In the genomic region with DNA sequence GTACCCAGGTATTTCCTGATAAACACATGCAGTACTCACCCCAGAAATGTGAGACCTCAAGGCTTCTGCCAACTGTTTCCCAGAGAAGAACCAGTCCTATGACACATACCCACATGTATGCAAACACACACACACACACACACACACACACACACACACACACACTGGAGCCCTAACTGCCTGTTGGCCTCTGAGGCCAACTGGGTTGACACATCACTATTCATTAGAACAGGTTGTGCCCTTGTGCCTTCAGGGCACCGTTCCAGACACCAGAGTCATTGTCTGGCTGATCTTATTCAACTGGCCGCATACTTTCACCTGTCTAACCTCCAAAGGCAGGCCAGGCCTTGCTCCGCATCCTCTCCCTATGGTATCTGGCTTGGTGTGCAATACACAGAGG, we compare ENCODE assay signal across 24 mouse cellular contexts. TPM values are rescaled to one million over a fixed set of nuclear protein-coding genes. Genes with fewer than 3 reads are reported as not detected.
DNase-seq lines count a peak whose midpoint lies in the region; ATAC-seq and TF ChIP-seq lines count a peak whose summit lies in the region.
"Had no signal": no experiment of that assay in that cellular context is flagged by ENCODE, and none has a peak within 500 bp of the region (broad histone marks: within the 10 kb centered on the region; RNA-seq: fewer than 3 reads in every experiment).

No protein-coding gene starts in this region.

- H3K9ac ChIP-seq in liver, embryonic 11.5 days (ENCODE audit: low read depth, low read length) = peak overlapping the region; percentile 46; the same call in 1 of the 2 replicates
- H3K9ac ChIP-seq in liver, embryonic 12.5 days = no peak overlapping the region
- H3K9ac ChIP-seq in forebrain, postnatal 0 days = no peak overlapping the region
- H3K9ac ChIP-seq: embryonic facial prominence, embryonic 15.5 days; heart, embryonic 12.5 days; limb, embryonic 12.5 days; neural tube, embryonic 12.5 days had no signal

- WGBS in liver, embryonic 11.5 days = 85% methylated on average over 3 of the region's 3 CpGs
- 79% methylated on average over 3 of the region's 3 CpGs for WGBS in liver, embryonic 12.5 days (ENCODE audit: insufficient replicate concordance)
- 71% methylated on average over 3 of the region's 3 CpGs for WGBS in forebrain, postnatal 0 days

- peak overlapping the region; percentile 28; the same call in 1 of the 2 replicates for H3K27ac ChIP-seq in liver, embryonic 11.5 days (ENCODE audit: low read depth, low read length)
- H3K27ac ChIP-seq in liver, embryonic 12.5 days = peak overlapping the region; percentile 66
- H3K27ac ChIP-seq in forebrain, postnatal 0 days (ENCODE audit: low read depth, low read length) = no peak overlapping the region
- H3K27ac ChIP-seq: embryonic facial prominence, embryonic 15.5 days; hindbrain, postnatal 0 days; limb, embryonic 12.5 days; neural tube, embryonic 12.5 days had no signal

- H3K4me2 ChIP-seq in liver, embryonic 11.5 days = peak overlapping the region; percentile 55; the same call in 1 of the 2 replicates
- peak overlapping the region; percentile 61 for H3K4me2 ChIP-seq in liver, embryonic 12.5 days
- H3K4me2 ChIP-seq in forebrain, postnatal 0 days (ENCODE audit: low read depth) = no peak overlapping the region
- H3K4me2 ChIP-seq: embryonic facial prominence, embryonic 15.5 days; heart, embryonic 12.5 days; limb, embryonic 12.5 days; neural tube, embryonic 12.5 days had no signal

- H3K9me3 ChIP-seq in liver, embryonic 11.5 days (ENCODE audit: control insufficient read depth, low read length) = no peaks in the 10 kb centered on the region
- peaks cover 5% of the 10 kb centered on the region for H3K9me3 ChIP-seq in liver, embryonic 12.5 days (replicated peaks)
- H3K9me3 ChIP-seq in forebrain, postnatal 0 days (ENCODE audit: low read length) = no peaks in the 10 kb centered on the region
- H3K9me3 ChIP-seq: embryonic facial prominence, embryonic 15.5 days had no signal

- H3K4me3 ChIP-seq in liver, embryonic 11.5 days (ENCODE audit: low read depth, low read length) = no peak overlapping the region
- H3K4me3 ChIP-seq in liver, embryonic 12.5 days = no peak overlapping the region
- no peak overlapping the region for H3K4me3 ChIP-seq in forebrain, postnatal 0 days (ENCODE audit: low read depth, low read length)
- H3K4me3 ChIP-seq: embryonic facial prominence, embryonic 15.5 days; heart, embryonic 12.5 days; limb, embryonic 12.5 days; neural tube, embryonic 12.5 days had no signal

- no peaks in the 10 kb centered on the region for H3K27me3 ChIP-seq in liver, embryonic 11.5 days (replicated peaks; ENCODE audit: control insufficient read depth, insufficient read depth, low read length)
- H3K27me3 ChIP-seq in liver, embryonic 12.5 days (replicated peaks) = peaks cover 19% of the 10 kb centered on the region
- H3K27me3 ChIP-seq in forebrain, postnatal 0 days (ENCODE audit: insufficient read depth, low read length) = no peaks in the 10 kb centered on the region
- H3K27me3 ChIP-seq: embryonic facial prominence, embryonic 15.5 days; heart, embryonic 12.5 days; limb, embryonic 12.5 days; neural tube, embryonic 12.5 days had no signal

- H3K4me1 ChIP-seq in liver, embryonic 11.5 days (replicated peaks; ENCODE audit: control insufficient read depth, insufficient read depth, low read length) = peaks cover 18% of the 10 kb centered on the region
- H3K4me1 ChIP-seq in liver, embryonic 12.5 days = peaks cover 32% of the 10 kb centered on the region
- peaks cover 3% of the 10 kb centered on the region; the same call in 1 of the 2 replicates for H3K4me1 ChIP-seq in forebrain, postnatal 0 days (ENCODE audit: insufficient read depth)
- H3K4me1 ChIP-seq: neural tube, embryonic 12.5 days had no signal

- DNase-seq in adrenal gland, postnatal 14 days = peak; percentile 50
- DNase-seq in adrenal gland, postnatal 10 days = no peak
- no peak for DNase-seq in liver, embryonic 11.5 days (ENCODE audit: low spot score)
- no peak for DNase-seq in liver
- DNase-seq in MN1 (ENCODE audit: low spot score) = no peak
- no peak for DNase-seq in forebrain, postnatal 0 days
- DNase-seq: cerebellum, adult 2 months; cerebellum, postnatal 25 days; embryo, embryonic 11 days; heart, postnatal 14 days; kidney, adult 9 months; kidney, postnatal 14 days; lung, adult 2 months; midbrain, embryonic 14.5 days; right cerebral cortex, postnatal 14 days; thymus, postnatal 14 days had no signal

- H3K36me3 ChIP-seq in liver, embryonic 11.5 days (ENCODE audit: control insufficient read depth, insufficient read depth, low read length) = no peaks in the 10 kb centered on the region
- H3K36me3 ChIP-seq in liver, embryonic 12.5 days = no peaks in the 10 kb centered on the region
- no peaks in the 10 kb centered on the region for H3K36me3 ChIP-seq in forebrain, postnatal 0 days (ENCODE audit: insufficient read depth)
- H3K36me3 ChIP-seq: embryonic facial prominence, embryonic 15.5 days; heart, embryonic 12.5 days; limb, embryonic 12.5 days; neural tube, embryonic 12.5 days had no signal

- no peak for ATAC-seq in liver, embryonic 11.5 days (replicated peaks; ENCODE audit: low FRiP score)
- ATAC-seq in liver, embryonic 12.5 days = no peak
- no peak for ATAC-seq in forebrain, postnatal 0 days
- ATAC-seq: forebrain, embryonic 16.5 days; hindbrain, postnatal 0 days; intestine, embryonic 16.5 days had no signal

- TF ChIP-seq CTCF in forebrain, postnatal 0 days (IDR thresholded peaks at IDR 0.05; ENCODE audit: low read depth) = no peak

RNA-seq across cellular contexts. Expression of gene Rpl29, which starts 17.0 kb away (rescaled TPM):
- total RNA-seq in adrenal gland, postnatal 14 days (2021) = 490 and 599 TPM in 2 replicates
- 100 to 1,000 TPM; 485 to 490 TPM for total RNA-seq in adrenal gland, postnatal 10 days (2021)
- 1,192 and 1,256 TPM in 2 replicates for polyA plus RNA-seq in liver, embryonic 11.5 days (2014; fragmentation: Nextera tagmentation; extraction: Ambion mirVana)
- 870 and 914 TPM in 2 replicates for polyA plus RNA-seq in liver, embryonic 12.5 days (2016; fragmentation: Nextera tagmentation; extraction: Ambion mirVana)
- 890 and 984 TPM in 2 replicates for total RNA-seq in forebrain, postnatal 0 days (2014; rRNA removed)
- polyA plus RNA-seq in forebrain, postnatal 0 days (2015; fragmentation: Nextera tagmentation; extraction: Ambion mirVana) = 678 and 804 TPM in 2 replicates

RNA-seq across cellular contexts. Expression of gene Acy1, which starts 25.9 kb away (rescaled TPM):
- total RNA-seq in adrenal gland, postnatal 14 days (2021) = 14.2 and 20.2 TPM in 2 replicates
- total RNA-seq in adrenal gland, postnatal 10 days (2021) = 10 to 100 TPM; 21.3 to 23.1 TPM
- 51.1 and 52.3 TPM in 2 replicates for polyA plus RNA-seq in liver, embryonic 11.5 days (2014; fragmentation: Nextera tagmentation; extraction: Ambion mirVana)
- 34.0 and 35.2 TPM in 2 replicates for polyA plus RNA-seq in liver, embryonic 12.5 days (2016; fragmentation: Nextera tagmentation; extraction: Ambion mirVana)
- 12.9 and 18.1 TPM in 2 replicates for total RNA-seq in forebrain, postnatal 0 days (2014; rRNA removed)
- 20.5 and 21.0 TPM in 2 replicates for polyA plus RNA-seq in forebrain, postnatal 0 days (2015; fragmentation: Nextera tagmentation; extraction: Ambion mirVana)

RNA-seq across cellular contexts. Expression of gene Abhd14b, which starts 35.0 kb away (rescaled TPM):
- 23.6 and 33.1 TPM in 2 replicates for total RNA-seq in adrenal gland, postnatal 14 days (2021)
- total RNA-seq in adrenal gland, postnatal 10 days (2021) = 10 to 100 TPM; 30.7 to 32.6 TPM
- 19.5 and 19.7 TPM in 2 replicates for polyA plus RNA-seq in liver, embryonic 11.5 days (2014; fragmentation: Nextera tagmentation; extraction: Ambion mirVana)
- 14.5 and 15.2 TPM in 2 replicates for polyA plus RNA-seq in liver, embryonic 12.5 days (2016; fragmentation: Nextera tagmentation; extraction: Ambion mirVana)
- total RNA-seq in forebrain, postnatal 0 days (2014; rRNA removed) = 10.5 and 13.8 TPM in 2 replicates
- 7.6 and 8.8 TPM in 2 replicates for polyA plus RNA-seq in forebrain, postnatal 0 days (2015; fragmentation: Nextera tagmentation; extraction: Ambion mirVana)

RNA-seq across cellular contexts. Expression of gene Abhd14a, which starts 35.3 kb away (rescaled TPM):
- total RNA-seq in adrenal gland, postnatal 14 days (2021) = 17.1 and 18.4 TPM in 2 replicates
- total RNA-seq in adrenal gland, postnatal 10 days (2021) = 10 to 100 TPM; 20.6 to 24.6 TPM
- polyA plus RNA-seq in liver, embryonic 11.5 days (2014; fragmentation: Nextera tagmentation; extraction: Ambion mirVana) = 53.6 and 54.0 TPM in 2 replicates
- 29.1 and 31.6 TPM in 2 replicates for polyA plus RNA-seq in liver, embryonic 12.5 days (2016; fragmentation: Nextera tagmentation; extraction: Ambion mirVana)
- total RNA-seq in forebrain, postnatal 0 days (2014; rRNA removed) = 54.4 and 63.2 TPM in 2 replicates
- polyA plus RNA-seq in forebrain, postnatal 0 days (2015; fragmentation: Nextera tagmentation; extraction: Ambion mirVana) = 84.1 and 87.1 TPM in 2 replicates

RNA-seq across cellular contexts. Expression of gene Pcbp4, which starts 40.9 kb away (rescaled TPM):
- 24.3 and 32.2 TPM in 2 replicates for total RNA-seq in adrenal gland, postnatal 14 days (2021)
- total RNA-seq in adrenal gland, postnatal 10 days (2021) = 10 to 100 TPM; 28.6 to 42.5 TPM
- 62.4 and 63.2 TPM in 2 replicates for polyA plus RNA-seq in liver, embryonic 11.5 days (2014; fragmentation: Nextera tagmentation; extraction: Ambion mirVana)
- 27.3 and 30.9 TPM in 2 replicates for polyA plus RNA-seq in liver, embryonic 12.5 days (2016; fragmentation: Nextera tagmentation; extraction: Ambion mirVana)
- total RNA-seq in forebrain, postnatal 0 days (2014; rRNA removed) = 454 and 602 TPM in 2 replicates
- 251 and 273 TPM in 2 replicates for polyA plus RNA-seq in forebrain, postnatal 0 days (2015; fragmentation: Nextera tagmentation; extraction: Ambion mirVana)
